Mouse (Mus musculus) stomach, embryonic 16.5 days (tissue): ENCODE data around the gene Tph2. TPM values are rescaled to one million over a fixed set of nuclear protein-coding genes. Genes with fewer than 3 reads are reported as not detected.

ENCODE experiments used
- ATAC-seq: fragments of 200-750 bp; cut with Nextera tagmentation; 2 replicates; pipeline ENCODE4 v1.8.0; 2017; ENCODE audit warnings: moderate number of reproducible peaks, moderate TSS enrichment; ENCODE audit not compliant: insufficient read depth, low FRiP score
- H3K27ac ChIP-seq: fragments of 300-500 bp; sonication (generic); 2 replicates; pipeline ENCODE4 v1.5.1; 2014; ENCODE audit warnings: low read length
- H3K27me3 ChIP-seq: fragments of 300-500 bp; sonication (generic); 2 replicates; pipeline ENCODE4 v1.6.1; 2014; ENCODE audit warnings: low read length, control low read depth, mixed read lengths; ENCODE audit not compliant: control insufficient read depth, insufficient read depth
- H3K36me3 ChIP-seq: fragments of 300-500 bp; sonication (generic); 2 replicates; pipeline ENCODE4 v1.6.1; 2014; ENCODE audit warnings: low read length; ENCODE audit not compliant: control insufficient read depth, insufficient read depth
- H3K4me1 ChIP-seq: fragments of 300-500 bp; sonication (generic); 2 replicates; pipeline ENCODE4 v1.6.1; 2014; ENCODE audit warnings: low read length, control low read depth, mixed read lengths; ENCODE audit not compliant: control insufficient read depth, insufficient read depth
- H3K4me2 ChIP-seq: fragments of 300-500 bp; sonication (generic); 2 replicates; pipeline ENCODE4 v1.6.1; 2014; ENCODE audit warnings: low read depth, low read length, mixed read lengths
- H3K4me3 ChIP-seq: fragments of 300-500 bp; sonication (generic); replicated peaks from 2 replicates; pipeline ENCODE4 v1.5.1; 2014; ENCODE audit warnings: mild to moderate bottlenecking, low read length
- H3K9ac ChIP-seq: fragments of 300-500 bp; sonication (generic); 2 replicates; pipeline ENCODE4 v1.6.1; 2014; ENCODE audit warnings: low read length
- H3K9me3 ChIP-seq: fragments of 300-500 bp; sonication (generic); replicated peaks from 2 replicates; pipeline ENCODE4 v1.6.1; 2016; ENCODE audit warnings: low read length, control low read depth; ENCODE audit not compliant: control insufficient read depth
- WGBS: fragments of 180-500 bp; shearing (Covaris S2); extraction: QIAGEN DNeasy Blood & Tissue Kit; methylation state at CpG from one replicate; pipeline ENCODE4 v1.1.7; 2014; 5-methylcytosine and 5-hydroxymethylcytosine counted together
- polyA plus RNA-seq: library from polyadenylated mRNA; unstranded; fragments of >200 nt; fragmentation: Nextera tagmentation; extraction: Ambion mirVana; gene quantifications from 2 replicates; pipeline ENCODE4 v1.2.1, GENCODE M21; 2015

Gene Tph2
- polyA plus RNA-seq: 0.05 TPM in 1 of 2 replicates, not detected in the other

- H3K27me3 ChIP-seq: no peaks in the 10 kb centered on the region
- no peak within 1 kb of the TSS for H3K4me2 ChIP-seq
- H3K4me1 ChIP-seq: no peaks in the 10 kb centered on the region
- no peak within 1 kb of the TSS for H3K27ac ChIP-seq
- ATAC-seq: peak; percentile 66; the same call in 1 of the 2 replicates
- no peak within 1 kb of the TSS for H3K4me3 ChIP-seq
- H3K9me3 ChIP-seq: no peaks in the 10 kb centered on the region
- 5% methylated on average over 9 of the region's 9 CpGs for WGBS
- H3K9ac ChIP-seq: no peak within 1 kb of the TSS
- no peaks in the 10 kb centered on the region for H3K36me3 ChIP-seq
These were observed at the start of gene Tph2 for GRCm38 (mm10) chr10:115184697-115185096. Gene Tph2, minus strand, starts transcription at chr10:115185022.

GRCm38 (mm10) chr10:115233798-115234197, 49.0 kb upstream of the Tph2 start:
- no peak overlapping the region for H3K27ac ChIP-seq
- no peaks in the 10 kb centered on the region for H3K4me1 ChIP-seq
- no peak overlapping the region for H3K9ac ChIP-seq
- no peak overlapping the region for H3K4me2 ChIP-seq
- H3K4me3 ChIP-seq: no peak overlapping the region
- H3K36me3 ChIP-seq: peaks cover 11% of the 10 kb centered on the region; the same call in 1 of the 2 replicates
- no peaks in the 10 kb centered on the region for H3K9me3 ChIP-seq
- WGBS: 86% methylated on average over 3 of the region's 3 CpGs
- ATAC-seq: no peak
- no peaks in the 10 kb centered on the region for H3K27me3 ChIP-seq

- Histone ChIP-seq H3K4me2 (no peak overlapping the region), H3K4me1 (no peaks in the 10 kb centered on the region), H3K27me3 (no peaks in the 10 kb centered on the region), H3K4me3 (no peak overlapping the region), H3K36me3 (peaks cover 6% of the 10 kb centered on the region; the same call in 1 of the 2 replicates), H3K27ac (no peak overlapping the region), H3K9me3 (no peaks in the 10 kb centered on the region), H3K9ac (no peak overlapping the region)
- ATAC-seq: no peak
- 79% methylated on average over 3 of the region's 3 CpGs for WGBS
These were observed 47.7 kb upstream of the Tph2 start for GRCm38 (mm10) chr10:115232513-115232912.

- no peak overlapping the region for H3K4me2 ChIP-seq
- ATAC-seq: no peak
- no peaks in the 10 kb centered on the region for H3K4me1 ChIP-seq
- WGBS: 84% methylated on average over 9 of the region's 9 CpGs
- H3K9me3 ChIP-seq: no peaks in the 10 kb centered on the region
- H3K27me3 ChIP-seq: no peaks in the 10 kb centered on the region
- H3K27ac ChIP-seq: no peak overlapping the region
- no peaks in the 10 kb centered on the region for H3K36me3 ChIP-seq
- H3K4me3 ChIP-seq: no peak overlapping the region
- H3K9ac ChIP-seq: no peak overlapping the region
These were observed 44.2 kb upstream of the Tph2 start for GRCm38 (mm10) chr10:115229023-115229422.

- ATAC-seq: no peak
- WGBS: 85% methylated on average over 7 of the region's 7 CpGs
These were observed 41.8 kb upstream of the Tph2 start for GRCm38 (mm10) chr10:115226586-115226985.

GRCm38 (mm10) chr10:115223845-115224244, 39.0 kb upstream of the Tph2 start:
- Histone ChIP-seq H3K27me3 (no peaks in the 10 kb centered on the region), H3K4me3 (no peak overlapping the region), H3K27ac (no peak overlapping the region), H3K36me3 (no peaks in the 10 kb centered on the region), H3K4me2 (no peak overlapping the region), H3K9ac (no peak overlapping the region), H3K9me3 (no peaks in the 10 kb centered on the region), H3K4me1 (no peaks in the 10 kb centered on the region)
- WGBS: 81% methylated on average over 3 of the region's 3 CpGs
- ATAC-seq: no peak

More at GRCm38 (mm10) chr10:115226586-115226985, 41.8 kb upstream of the Tph2 start:
- H3K9ac ChIP-seq: no peak overlapping the region
- H3K27me3 ChIP-seq: no peaks in the 10 kb centered on the region
- no peak overlapping the region for H3K27ac ChIP-seq
- H3K9me3 ChIP-seq: no peaks in the 10 kb centered on the region
- no peak overlapping the region for H3K4me3 ChIP-seq
- H3K4me2 ChIP-seq: no peak overlapping the region
- H3K36me3 ChIP-seq: no peaks in the 10 kb centered on the region
- H3K4me1 ChIP-seq: no peaks in the 10 kb centered on the region

GRCm38 (mm10) chr10:115212916-115213580, 28.2 kb upstream of the Tph2 start:
- H3K4me3 ChIP-seq: no peak overlapping the region
- no peak overlapping the region for H3K4me2 ChIP-seq
- H3K36me3 ChIP-seq: peaks cover 10% of the 10 kb centered on the region
- no peak for ATAC-seq
- no peaks in the 10 kb centered on the region for H3K9me3 ChIP-seq
- no peaks in the 10 kb centered on the region for H3K4me1 ChIP-seq
- H3K9ac ChIP-seq: no peak overlapping the region
- no peaks in the 10 kb centered on the region for H3K27me3 ChIP-seq
- H3K27ac ChIP-seq: no peak overlapping the region
- WGBS: 90% methylated on average over 11 of the region's 11 CpGs

- no peaks in the 10 kb centered on the region for H3K4me1 ChIP-seq
- H3K27ac ChIP-seq: no peak overlapping the region
- no peaks in the 10 kb centered on the region for H3K9me3 ChIP-seq
- no peak overlapping the region for H3K9ac ChIP-seq
- 80% methylated on average over 3 of the region's 3 CpGs for WGBS
- no peaks in the 10 kb centered on the region for H3K27me3 ChIP-seq
- no peak for ATAC-seq
- no peak overlapping the region for H3K4me3 ChIP-seq
- no peak overlapping the region for H3K4me2 ChIP-seq
- H3K36me3 ChIP-seq: no peaks in the 10 kb centered on the region
These were observed 21.0 kb upstream of the Tph2 start for GRCm38 (mm10) chr10:115205825-115206224.

- no peak overlapping the region for H3K4me2 ChIP-seq
- no peaks in the 10 kb centered on the region for H3K36me3 ChIP-seq
- peak; percentile 74; the same call in 1 of the 2 replicates for ATAC-seq
- WGBS: 39% methylated on average over 1 of the region's 1 CpGs
- H3K27ac ChIP-seq: no peak overlapping the region
- H3K9ac ChIP-seq: no peak overlapping the region
- H3K4me3 ChIP-seq: no peak overlapping the region
- H3K4me1 ChIP-seq: no peaks in the 10 kb centered on the region
- no peaks in the 10 kb centered on the region for H3K9me3 ChIP-seq
- H3K27me3 ChIP-seq: no peaks in the 10 kb centered on the region
These were observed 20.5 kb upstream of the Tph2 start for GRCm38 (mm10) chr10:115205284-115205683.
